Mouse (Mus musculus) MEL (cell line): Measurements from ENCODE around the gene Smurf2. TPM values are rescaled to one million over a fixed set of nuclear protein-coding genes. Genes with fewer than 3 reads are reported as not detected.

ENCODE experiments used
- DNase-seq: peaks from one replicate; pipeline ENCODE4 v3.0.0; 2011; ENCODE audit warnings: low read depth, low spot score
- H3K27ac ChIP-seq: 2 replicates; pipeline ENCODE4 v1.5.1; 2012; ENCODE audit warnings: low read depth, mild to moderate bottlenecking, control low read depth, low read length, moderate library complexity; ENCODE audit not compliant: control insufficient read depth
- H3K27me3 ChIP-seq, 2 experiments: fragments of 150-350 bp in 1 of 2; sonication (generic) in 1 of 2; 2 replicates each; pipeline ENCODE4 v1.6.1; 2012; ENCODE audit warnings: low read length in 2 of 2, mild to moderate bottlenecking in 2 of 2, improper control_type of control experiment in 1 of 2, moderate library complexity in 1 of 2; ENCODE audit not compliant: insufficient read depth in 2 of 2, control insufficient read depth in 1 of 2
- H3K36me3 ChIP-seq, 2 experiments: 2 replicates each; pipeline ENCODE4 v1.6.1; 2012 to 2014; ENCODE audit warnings: low read length in 2 of 2, improper control_type of control experiment in 1 of 2, inconsistent platforms in 1 of 2, mild to moderate bottlenecking in 1 of 2; ENCODE audit not compliant: insufficient read depth in 2 of 2, control insufficient read depth in 1 of 2
- H3K4me1 ChIP-seq, 2 experiments: fragments of 150-350 bp in 1 of 2; sonication (generic) in 1 of 2; 2 replicates each; pipeline ENCODE4 v1.6.1; 2012; ENCODE audit warnings: low read length in 2 of 2, improper control_type of control experiment in 1 of 2, mild to moderate bottlenecking in 1 of 2; ENCODE audit not compliant: insufficient read depth in 2 of 2, control insufficient read depth in 1 of 2
- H3K4me3 ChIP-seq, 2 experiments: fragments of 150-350 bp in 1 of 2; sonication (generic) in 1 of 2; 2 replicates each; pipeline ENCODE4 v1.5.1; 2012; ENCODE audit warnings: low read depth in 2 of 2, low read length in 2 of 2, mild to moderate bottlenecking in 2 of 2, moderate library complexity in 2 of 2, control low read depth in 1 of 2, improper control_type of control experiment in 1 of 2; ENCODE audit not compliant: control insufficient read depth in 1 of 2, insufficient read depth in 1 of 2
- H3K79me2 ChIP-seq: 2 replicates; pipeline ENCODE4 v1.6.1; 2012; ENCODE audit warnings: mild to moderate bottlenecking, low read length, moderate library complexity; ENCODE audit not compliant: control insufficient read depth, poor library complexity, insufficient read depth
- H3K9ac ChIP-seq: 2 replicates; pipeline ENCODE4 v1.6.1; 2012; ENCODE audit warnings: low read depth, mild to moderate bottlenecking, control low read depth, low read length, moderate library complexity; ENCODE audit not compliant: control insufficient read depth, poor library complexity, severe bottlenecking
- H3K9me3 ChIP-seq: fragments of 150-350 bp; sonication (generic); replicated peaks from 2 replicates; pipeline ENCODE4 v1.6.1; 2012; ENCODE audit warnings: mild to moderate bottlenecking, low read length, improper control_type of control experiment, moderate library complexity; ENCODE audit not compliant: insufficient read depth
- BHLHE40 ChIP-seq: IDR thresholded peaks from 2 replicates; pipeline ENCODE4 v1.6.1; 2012; ENCODE audit warnings: low read depth, mild to moderate bottlenecking, inconsistent platforms, low read length, improper control_type of control experiment, borderline replicate concordance
- CHD1 ChIP-seq: IDR thresholded peaks from 2 replicates; pipeline ENCODE4 v1.6.1; 2012; ENCODE audit warnings: low read depth, mild to moderate bottlenecking, inconsistent platforms, low read length, improper control_type of control experiment
- CTCF ChIP-seq, 3 experiments: IDR thresholded peaks in 2 of 3; conservative IDR thresholded peaks in 1 of 3; 2 replicates each; pipeline ENCODE4 v1.5.1; 2011 to 2012; ENCODE audit warnings: low read length in 3 of 3, low read depth in 2 of 3, mild to moderate bottlenecking in 2 of 3, improper control_type of control experiment in 1 of 3, inconsistent platforms in 1 of 3, mixed read lengths in 1 of 3, moderate library complexity in 1 of 3; ENCODE audit not compliant: control insufficient read depth in 1 of 3, insufficient read depth in 1 of 3, poor library complexity in 1 of 3, severe bottlenecking in 1 of 3
- E2F4 ChIP-seq: IDR thresholded peaks from 2 replicates; pipeline ENCODE4 v1.6.1; 2011; ENCODE audit warnings: low read depth, low read length, improper control_type of control experiment, borderline replicate concordance
- ELF1 ChIP-seq: IDR thresholded peaks from 2 replicates; pipeline ENCODE4 v1.6.1; 2014; ENCODE audit warnings: low read depth, mild to moderate bottlenecking, inconsistent platforms, low read length, improper control_type of control experiment, moderate library complexity
- EP300 ChIP-seq, 2 experiments: IDR thresholded peaks; 2 replicates each; pipeline ENCODE4 v1.6.1; 2011; ENCODE audit warnings: improper control_type of control experiment in 2 of 2, low read length in 2 of 2, low read depth in 1 of 2, mild to moderate bottlenecking in 1 of 2
- ETS1 ChIP-seq: IDR thresholded peaks from 2 replicates; pipeline ENCODE4 v1.6.1; 2012; ENCODE audit warnings: low read depth, mild to moderate bottlenecking, inconsistent platforms, low read length, improper control_type of control experiment, moderate library complexity
- HCFC1 ChIP-seq: IDR thresholded peaks from 2 replicates; pipeline ENCODE4 v1.6.1; 2012; ENCODE audit warnings: low read depth, mild to moderate bottlenecking, inconsistent platforms, low read length, improper control_type of control experiment, moderate library complexity
- JUND ChIP-seq: IDR thresholded peaks from 2 replicates; pipeline ENCODE4 v1.6.1; 2011; ENCODE audit warnings: low read depth, mild to moderate bottlenecking, improper control_type of control experiment, low read length
- KAT2A ChIP-seq: conservative IDR thresholded peaks from 2 replicates; pipeline ENCODE4 v1.6.1; 2012; ENCODE audit warnings: low read depth, low read length, improper control_type of control experiment, inconsistent platforms
- MAFK ChIP-seq: IDR thresholded peaks from 2 replicates; pipeline ENCODE4 v1.6.1; 2011; ENCODE audit warnings: low read depth, mild to moderate bottlenecking, low read length, improper control_type of control experiment, borderline replicate concordance
- MAX ChIP-seq: IDR thresholded peaks from 2 replicates; pipeline ENCODE4 v1.6.1; 2011; ENCODE audit warnings: low read length, improper control_type of control experiment
- MAZ ChIP-seq: IDR thresholded peaks from 2 replicates; pipeline ENCODE4 v1.6.1; 2012; ENCODE audit warnings: low read depth, mild to moderate bottlenecking, inconsistent platforms, low read length, improper control_type of control experiment
- MEF2A ChIP-seq: IDR thresholded peaks from 2 replicates; pipeline ENCODE4 v1.6.1; 2014; ENCODE audit warnings: low read depth, mild to moderate bottlenecking, inconsistent platforms, low read length, improper control_type of control experiment; ENCODE audit not compliant: poor library complexity, insufficient replicate concordance, severe bottlenecking; ENCODE audit errors: extremely low read depth
- MXI1 ChIP-seq: IDR thresholded peaks from 2 replicates; pipeline ENCODE4 v1.6.1; 2011; ENCODE audit warnings: mild to moderate bottlenecking, low read depth, low read length, improper control_type of control experiment
- MYB ChIP-seq: IDR thresholded peaks from 2 replicates; pipeline ENCODE4 v1.6.1; 2011; ENCODE audit warnings: mild to moderate bottlenecking, low read depth, low read length, improper control_type of control experiment
- MYC ChIP-seq: IDR thresholded peaks from 2 replicates; pipeline ENCODE4 v1.6.1; 2011; ENCODE audit warnings: low read depth, mild to moderate bottlenecking, low read length, improper control_type of control experiment, moderate library complexity
- NELFE ChIP-seq: IDR thresholded peaks from 2 replicates; pipeline ENCODE4 v1.6.1; 2011; ENCODE audit warnings: low read depth, low read length, improper control_type of control experiment
- POLR2A ChIP-seq, 2 experiments: IDR thresholded peaks; 2 replicates each; pipeline ENCODE4 v1.6.1; 2011 to 2012; ENCODE audit warnings: low read length in 2 of 2, mild to moderate bottlenecking in 2 of 2, control low read depth in 1 of 2, improper control_type of control experiment in 1 of 2, low read depth in 1 of 2, moderate library complexity in 1 of 2; ENCODE audit not compliant: control insufficient read depth in 1 of 2, insufficient read depth in 1 of 2, poor library complexity in 1 of 2
- RAD21 ChIP-seq: IDR thresholded peaks from 2 replicates; pipeline ENCODE4 v1.6.1; 2011; ENCODE audit warnings: mild to moderate bottlenecking, low read depth, low read length, improper control_type of control experiment
- SMC3 ChIP-seq: IDR thresholded peaks from 2 replicates; pipeline ENCODE4 v1.6.1; 2011; ENCODE audit warnings: low read depth, low read length, improper control_type of control experiment
- TBP ChIP-seq: IDR thresholded peaks from 2 replicates; pipeline ENCODE4 v1.8.0; 2011; ENCODE audit warnings: low read depth, low read length, improper control_type of control experiment
- UBTF ChIP-seq: IDR thresholded peaks from 2 replicates; pipeline ENCODE4 v1.6.1; 2012; ENCODE audit warnings: low read depth, mild to moderate bottlenecking, inconsistent platforms, low read length, improper control_type of control experiment, moderate library complexity, borderline replicate concordance; ENCODE audit not compliant: insufficient read depth
- USF2 ChIP-seq, 2 experiments: IDR thresholded peaks; 2 replicates each; pipeline ENCODE4 v1.6.1; 2011 to 2012; ENCODE audit warnings: improper control_type of control experiment in 2 of 2, low read length in 2 of 2, borderline replicate concordance in 1 of 2, inconsistent platforms in 1 of 2, low read depth in 1 of 2, mild to moderate bottlenecking in 1 of 2; ENCODE audit not compliant: insufficient read depth in 1 of 2
- ZMIZ1 ChIP-seq: IDR thresholded peaks from 2 replicates; pipeline ENCODE4 v1.6.1; 2012; ENCODE audit warnings: low read depth, mild to moderate bottlenecking, inconsistent platforms, low read length, improper control_type of control experiment, moderate library complexity
- polyA plus RNA-seq, 2 experiments: library from polyadenylated mRNA; stranded (reverse) in 1 of 2; unstranded in 1 of 2; fragments of >175 nt in 1 of 2; fragments of >200 nt in 1 of 2; gene quantifications; 2 replicates each; pipeline versions ENCODE4 v1.2.1 to v1.2.4; 2012; ENCODE audit warnings: low replicate concordance in 2 of 2, low read depth in 1 of 2; ENCODE audit not compliant: insufficient read length in 2 of 2, insufficient read depth in 1 of 2, missing spikeins in 1 of 2
- total RNA-seq: library from RNA; depleted of rRNA; stranded (reverse); fragments of 300-350 nt; gene quantifications from 2 replicates; pipeline ENCODE4 v1.2.3, GENCODE M21; 2012

Smurf2 gene
- total and polyA plus RNA-seq, 3 experiments: 15.5 to 67.0 (median 17.5) TPM

DNA sequence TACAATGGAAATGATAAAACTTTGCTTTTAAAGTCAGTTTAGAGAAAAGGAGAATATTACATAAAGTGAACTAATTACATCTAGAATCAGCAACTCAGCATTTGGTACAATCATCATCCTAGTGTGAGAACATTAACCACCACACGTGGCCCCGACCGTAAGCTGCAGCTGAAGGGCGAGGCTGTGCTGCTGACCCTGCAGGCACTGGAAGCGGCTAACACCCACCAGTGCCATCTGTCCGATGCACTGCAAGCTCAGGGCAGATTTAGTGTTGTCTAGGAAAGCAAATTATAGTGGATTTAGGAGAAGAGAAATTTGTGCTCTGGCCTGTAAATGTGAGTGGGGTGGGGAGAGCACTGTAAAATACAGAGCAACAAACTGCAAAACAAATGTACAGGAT lies 100.3 kb downstream of the Smurf2 start:
- no peaks in the 10 kb centered on the region for H3K27me3 ChIP-seq
- H3K4me3 ChIP-seq: no peak overlapping the region
- no peaks in the 10 kb centered on the region for H3K9me3 ChIP-seq
- H3K79me2 ChIP-seq: no peaks in the 10 kb centered on the region
- peaks cover 5 to 11% of the 10 kb centered on the region in 2 experiments; a peak in 3 of 4 replicates for H3K36me3 ChIP-seq
- TF ChIP-seq TBP (no peak), JUND (no peak), ZMIZ1 (no peak), CTCF (IDR thresholded peaks at IDR 0.05 in 2 of 3, conservative IDR thresholded peaks at IDR 0.05 in 1 of 3; ENCODE audit: control insufficient read depth in 1 of 3, insufficient read depth in 1 of 3, low read depth in 2 of 3, low read length in 3 of 3, poor library complexity in 1 of 3, severe bottlenecking in 1 of 3) (no peak), MAZ (no peak), MYC (no peak), ETS1 (no peak), MEF2A (no peak), E2F4 (no peak), MAFK (no peak), NELFE (no peak), CHD1 (no peak), KAT2A (no peak), MXI1 (no peak), EP300 (IDR thresholded peaks at IDR 0.05; ENCODE audit: low read depth in 1 of 2, low read length in 2 of 2) (no peak), RAD21 (no peak), MYB (no peak), UBTF (no peak), HCFC1 (no peak)
- no peak overlapping the region for H3K9ac ChIP-seq
- DNase-seq: no peak
- H3K27ac ChIP-seq: no peak overlapping the region
- peaks cover 0 to 2% of the 10 kb centered on the region in 2 experiments; a peak in 1 of 4 replicates for H3K4me1 ChIP-seq

DNA sequence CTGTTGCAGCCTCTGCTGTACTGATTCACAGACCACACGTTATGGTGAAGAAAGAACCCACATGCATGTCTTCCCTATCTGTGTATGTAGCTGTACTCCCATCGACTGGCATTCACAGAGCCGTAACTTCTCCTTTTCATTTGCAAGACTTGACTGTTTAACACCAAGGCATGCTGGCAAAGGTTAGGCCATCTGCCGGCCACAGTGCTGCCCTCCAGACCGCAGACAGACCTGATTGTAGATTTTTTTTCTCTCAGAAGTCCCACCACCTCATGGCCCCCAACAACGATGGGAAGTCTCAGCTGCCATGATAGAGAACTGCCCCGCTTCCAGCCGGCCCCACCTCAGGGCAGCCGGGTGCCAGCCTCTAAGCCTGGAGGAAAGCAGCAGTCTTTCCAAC lies 100.9 kb downstream of the Smurf2 start:
- peaks cover 0 to 2% of the 10 kb centered on the region in 2 experiments; a peak in 1 of 4 replicates for H3K4me1 ChIP-seq
- no peak overlapping the region for H3K4me3 ChIP-seq
- TF ChIP-seq TBP (no peak), MAX (no peak), KAT2A (no peak), BHLHE40 (no peak), ZMIZ1 (no peak), POLR2A (IDR thresholded peaks at IDR 0.05; ENCODE audit: control insufficient read depth in 1 of 2, insufficient read depth in 1 of 2, low read depth in 1 of 2, low read length in 2 of 2, poor library complexity in 1 of 2) (no peak), JUND (no peak), CHD1 (no peak), MYB (no peak), ELF1 (no peak), E2F4 (no peak), HCFC1 (no peak), USF2 (IDR thresholded peaks at IDR 0.05; ENCODE audit: borderline replicate concordance in 1 of 2, insufficient read depth in 1 of 2, low read depth in 1 of 2, low read length in 2 of 2) (no peak), SMC3 (no peak)
- DNase-seq: peak; percentile 26
- no peaks in the 10 kb centered on the region for H3K27me3 ChIP-seq
- H3K9me3 ChIP-seq: no peaks in the 10 kb centered on the region
- no peak overlapping the region for H3K27ac ChIP-seq
- H3K36me3 ChIP-seq: peaks cover 5 to 11% of the 10 kb centered on the region in 2 experiments; a peak in 3 of 4 replicates
- H3K9ac ChIP-seq: no peak overlapping the region
- H3K79me2 ChIP-seq: no peaks in the 10 kb centered on the region
